Mouse (Mus musculus) kidney, adult 9 months (tissue): ENCODE results near the gene Ebi3.
A peak's percentile ranks its signal among the peaks of the same experiment; 100 is the strongest.

ENCODE experiments used
- DNase-seq: peaks from one replicate; pipeline ENCODE4 v3.0.0; 2022

Gene Ebi3

GRCm38 (mm10) chr17:56005415-56006061, 53.1 kb downstream of the Ebi3 start, which contains the start of the genes Stap2 and Mpnd:
Gene Stap2 (minus strand): TSS chr17:56005584.
Gene Mpnd (plus strand): TSS chr17:56005711.
- DNase-seq = peak; percentile 62
